Mouse (Mus musculus): ENCODE results near the gene Sucla2.
"Not testable (repeated sequence)": the region's sequence is repeated elsewhere in the genome, so short reads cannot be mapped to it uniquely, and the experiment has no call there.

Gene Sucla2

GRCm38 (mm10) chr14:73608668-73609481 is 83.8 kb downstream of the Sucla2 start:
- DNase-seq (ENCODE audit: low spot score in 2 of 2) = no peak

- not testable (repeated sequence) for DNase-seq (ENCODE audit: low spot score in 2 of 2)
Observed at GRCm38 (mm10) chr14:73614961-73615360, 89.8 kb downstream of the Sucla2 start.

GRCm38 (mm10) chr14:73620880-73621279 is 95.8 kb downstream of the Sucla2 start:
- DNase-seq (ENCODE audit: low spot score in 2 of 2) = no peak

GRCm38 (mm10) chr14:73622988-73623387 is 97.9 kb downstream of the Sucla2 start:
- no peak for DNase-seq (ENCODE audit: low spot score in 2 of 2)

GRCm38 (mm10) chr14:73625469-73625868 is 100.3 kb downstream of the Sucla2 start:
- DNase-seq (ENCODE audit: low spot score in 2 of 2) = no peak

- no peak for DNase-seq (ENCODE audit: low spot score in 2 of 2)
Observed at GRCm38 (mm10) chr14:73631511-73631910, 106.4 kb downstream of the Sucla2 start.

GRCm38 (mm10) chr14:73632648-73633263 is 107.6 kb downstream of the Sucla2 start:
- DNase-seq (ENCODE audit: low spot score in 2 of 2) = no peak

- no peak for DNase-seq (ENCODE audit: low spot score in 2 of 2)
Observed at GRCm38 (mm10) chr14:73634356-73634755, 109.2 kb downstream of the Sucla2 start.

GRCm38 (mm10) chr14:73637460-73637859 is 112.3 kb downstream of the Sucla2 start:
- no peak for DNase-seq (ENCODE audit: low spot score in 2 of 2)
